Mouse (Mus musculus) neural tube, embryonic 14.5 days (tissue): Measurements from ENCODE around the gene Mrgprg. TPM values are rescaled to one million over a fixed set of nuclear protein-coding genes. Genes with fewer than 3 reads are reported as not detected.

Experiments used
- ATAC-seq: fragments of 200-750 bp; cut with Nextera tagmentation; 2 replicates; pipeline ENCODE4 v1.8.0; 2017; ENCODE audit warnings: low read depth, mild to moderate bottlenecking, moderate TSS enrichment, moderate library complexity
- H3K27ac ChIP-seq: fragments of 300-500 bp; sonication (generic); 2 replicates; pipeline ENCODE4 v1.5.1; 2014; ENCODE audit warnings: low read depth, mild to moderate bottlenecking, control low read depth, low read length, moderate library complexity, mixed read lengths
- H3K27me3 ChIP-seq: fragments of 300-500 bp; sonication (generic); 2 replicates; pipeline ENCODE4 v1.6.1; 2014; ENCODE audit warnings: low read length; ENCODE audit not compliant: control insufficient read depth, insufficient read depth
- H3K36me3 ChIP-seq: fragments of 300-500 bp; sonication (generic); 2 replicates; pipeline ENCODE4 v1.6.1; 2014; ENCODE audit warnings: low read length, mixed read lengths; ENCODE audit not compliant: control insufficient read depth, insufficient read depth
- H3K4me1 ChIP-seq: fragments of 300-500 bp; sonication (generic); 2 replicates; pipeline ENCODE4 v1.6.1; 2014; ENCODE audit warnings: low read length; ENCODE audit not compliant: control insufficient read depth, insufficient read depth
- H3K4me2 ChIP-seq: fragments of 300-500 bp; sonication (generic); 2 replicates; pipeline ENCODE4 v1.6.1; 2014; ENCODE audit warnings: mild to moderate bottlenecking, low read depth, low read length, control low read depth
- H3K4me3 ChIP-seq: fragments of 300-500 bp; sonication (generic); 2 replicates; pipeline ENCODE4 v1.5.1; 2014; ENCODE audit warnings: low read depth, low read length, control low read depth, mixed read lengths
- H3K9ac ChIP-seq: fragments of 300-500 bp; sonication (generic); replicated peaks from 2 replicates; pipeline ENCODE4 v1.6.1; 2014; ENCODE audit warnings: low read depth, mild to moderate bottlenecking, control low read depth, low read length, mixed read lengths
- H3K9me3 ChIP-seq: fragments of 300-500 bp; sonication (generic); 2 replicates; pipeline ENCODE4 v1.6.1; 2016; ENCODE audit warnings: low read length; ENCODE audit not compliant: control insufficient read depth
- WGBS: fragments of 180-500 bp; shearing (Covaris S2); extraction: QIAGEN DNeasy Blood & Tissue Kit; methylation state at CpG from one replicate; pipeline ENCODE4 v1.1.7; 2014; 5-methylcytosine and 5-hydroxymethylcytosine counted together
- polyA plus RNA-seq: library from polyadenylated mRNA; unstranded; fragments of >200 nt; fragmentation: Nextera tagmentation; extraction: Ambion mirVana; gene quantifications from 2 replicates; pipeline ENCODE4 v1.2.1, GENCODE M21; 2014

Gene Mrgprg
- polyA plus RNA-seq, 1 experiment from 2014 or later: not detected

- Histone ChIP-seq H3K27me3 (peaks cover 15% of the 10 kb centered on the region), H3K9ac (no peak overlapping the region)
These were observed 9.1 kb downstream of the Mrgprg start for GRCm38 (mm10) chr7:143757696-143758095.

GRCm38 (mm10) chr7:143757027-143757390 lies 9.8 kb downstream of the Mrgprg start:
- under 1% methylated on average over 15 of the region's 15 CpGs for WGBS
- peak overlapping the region; percentile 78 for H3K4me2 ChIP-seq
- H3K36me3 ChIP-seq: no peaks in the 10 kb centered on the region
- no peaks in the 10 kb centered on the region for H3K9me3 ChIP-seq
- peak; percentile 93 for ATAC-seq
- H3K4me1 ChIP-seq: 0 out of 2 replicates have a peak, but pooled peaks cover 7% of the 10 kb centered on the region
- H3K4me3 ChIP-seq: peak overlapping the region; percentile 29
- peaks cover 15% of the 10 kb centered on the region for H3K27me3 ChIP-seq
- no peak overlapping the region for H3K27ac ChIP-seq
- peak overlapping the region; percentile 41 for H3K9ac ChIP-seq

More at GRCm38 (mm10) chr7:143757696-143758095, 9.1 kb downstream of the Mrgprg start:
- H3K27ac ChIP-seq: no peak overlapping the region
- WGBS: 80% methylated on average over 3 of the region's 3 CpGs
- no peaks in the 10 kb centered on the region for H3K9me3 ChIP-seq
- 0 out of 2 replicates have a peak, but pooled peaks cover 7% of the 10 kb centered on the region for H3K4me1 ChIP-seq
- no peak for ATAC-seq
- no peaks in the 10 kb centered on the region for H3K36me3 ChIP-seq
- no peak overlapping the region for H3K4me3 ChIP-seq
- no peak overlapping the region for H3K4me2 ChIP-seq

GRCm38 (mm10) chr7:143756125-143757026 lies 10.4 kb downstream of the Mrgprg start, which contains the start of gene Osbpl5:
TSS of gene Osbpl5 (minus strand) at chr7:143756985.
- peak; percentile 8; the same call in 1 of the 2 replicates for ATAC-seq
- Histone ChIP-seq H3K9ac (peak within 1 kb of the TSS; percentile 41), H3K36me3 (no peaks in the 10 kb centered on the region), H3K4me2 (peak within 1 kb of the TSS; percentile 78), H3K27me3 (peaks cover 15% of the 10 kb centered on the region), H3K4me1 (0 out of 2 replicates have a peak, but pooled peaks cover 7% of the 10 kb centered on the region), H3K9me3 (no peaks in the 10 kb centered on the region), H3K4me3 (peak within 1 kb of the TSS; percentile 29), H3K27ac (no peak within 1 kb of the TSS)
- 31% methylated on average over 22 of the region's 22 CpGs for WGBS

GRCm38 (mm10) chr7:143755357-143756124 lies 11.3 kb downstream of the Mrgprg start:
- Histone ChIP-seq H3K4me2 (no peak overlapping the region), H3K9me3 (no peaks in the 10 kb centered on the region), H3K27me3 (peaks cover 15% of the 10 kb centered on the region), H3K36me3 (no peaks in the 10 kb centered on the region), H3K4me1 (0 out of 2 replicates have a peak, but pooled peaks cover 7% of the 10 kb centered on the region), H3K9ac (no peak overlapping the region), H3K4me3 (no peak overlapping the region), H3K27ac (no peak overlapping the region)
- ATAC-seq: no peak
- 83% methylated on average over 9 of the region's 9 CpGs for WGBS

GRCm38 (mm10) chr7:143753990-143754715 lies 12.6 kb downstream of the Mrgprg start:
- no peak overlapping the region for H3K4me2 ChIP-seq
- H3K36me3 ChIP-seq: no peaks in the 10 kb centered on the region
- no peak overlapping the region for H3K4me3 ChIP-seq
- H3K27ac ChIP-seq: no peak overlapping the region
- no peaks in the 10 kb centered on the region for H3K9me3 ChIP-seq
- no peak overlapping the region for H3K9ac ChIP-seq
- 50% methylated on average over 5 of the region's 5 CpGs for whole genome bisulfite sequencing
- peaks cover 15% of the 10 kb centered on the region for H3K27me3 ChIP-seq
- no peak for ATAC-seq
- peaks cover 10% of the 10 kb centered on the region; the same call in 1 of the 2 replicates for H3K4me1 ChIP-seq

GRCm38 (mm10) chr7:143752606-143753005 lies 14.2 kb downstream of the Mrgprg start:
- H3K4me3 ChIP-seq: no peak overlapping the region
- H3K4me1 ChIP-seq: peaks cover 14% of the 10 kb centered on the region; the same call in 1 of the 2 replicates
- H3K27me3 ChIP-seq: peaks cover 15% of the 10 kb centered on the region
- no peak for ATAC-seq
- no peak overlapping the region for H3K9ac ChIP-seq
- 86% methylated on average over 3 of the region's 3 CpGs for WGBS
- no peak overlapping the region for H3K4me2 ChIP-seq
- H3K36me3 ChIP-seq: no peaks in the 10 kb centered on the region
- no peak overlapping the region for H3K27ac ChIP-seq
- no peaks in the 10 kb centered on the region for H3K9me3 ChIP-seq

- Histone ChIP-seq H3K4me1 (peaks cover 12% of the 10 kb centered on the region; the same call in 1 of the 2 replicates), H3K4me3 (no peak overlapping the region), H3K9me3 (no peaks in the 10 kb centered on the region), H3K36me3 (no peaks in the 10 kb centered on the region), H3K27ac (no peak overlapping the region), H3K9ac (no peak overlapping the region; the same call in 1 of the 2 replicates), H3K27me3 (peaks cover 15% of the 10 kb centered on the region), H3K4me2 (no peak overlapping the region)
- WGBS: 80% methylated on average over 4 of the region's 4 CpGs
- no peak for ATAC-seq
These were observed 14.7 kb downstream of the Mrgprg start for GRCm38 (mm10) chr7:143752056-143752455.

- H3K27me3 ChIP-seq: peaks cover 15% of the 10 kb centered on the region
These were observed 15.4 kb downstream of the Mrgprg start for GRCm38 (mm10) chr7:143751380-143751779.

More at GRCm38 (mm10) chr7:143751380-143751779, 15.4 kb downstream of the Mrgprg start:
- Histone ChIP-seq H3K36me3 (no peaks in the 10 kb centered on the region), H3K4me2 (no peak overlapping the region), H3K9me3 (no peaks in the 10 kb centered on the region), H3K4me1 (peaks cover 7% of the 10 kb centered on the region; the same call in 1 of the 2 replicates), H3K4me3 (no peak overlapping the region), H3K9ac (no peak overlapping the region; the same call in 1 of the 2 replicates), H3K27ac (no peak overlapping the region)
- ATAC-seq: no peak
- 71% methylated on average over 1 of the region's 1 CpGs for WGBS
